Mouse (Mus musculus) cerebellum, adult 18-20 months (tissue): Measurements from ENCODE around the gene Fat2.

ENCODE experiments used
- DNase-seq, 2 experiments: peaks; one replicate each; pipeline ENCODE4 v3.0.0; 2021

Fat2 gene

GRCm38 (mm10) chr11:55329868-55330772 is 6.2 kb downstream of the Fat2 start:
- DNase-seq: no peak

- peak; percentile 77 to 90 for DNase-seq
Observed at GRCm38 (mm10) chr11:55327558-55328409, 8.6 kb downstream of the Fat2 start.

- peak in 1 of 2 experiments; percentile 45 for DNase-seq
Observed at GRCm38 (mm10) chr11:55327111-55327510, 9.3 kb downstream of the Fat2 start.

- peak in 1 of 2 experiments; percentile 43 for DNase-seq
Observed at GRCm38 (mm10) chr11:55326211-55326610, 10.2 kb downstream of the Fat2 start.

GRCm38 (mm10) chr11:55323854-55324253 is 12.5 kb downstream of the Fat2 start:
- peak; percentile 89 for DNase-seq

- no peak for DNase-seq
Observed at GRCm38 (mm10) chr11:55320990-55321389, 15.4 kb downstream of the Fat2 start.

- peak; percentile 52 to 55 for DNase-seq
Observed at GRCm38 (mm10) chr11:55315966-55316365, 20.4 kb downstream of the Fat2 start.

GRCm38 (mm10) chr11:55314704-55315047 is 21.7 kb downstream of the Fat2 start:
- no peak for DNase-seq

- DNase-seq: peak; percentile 38 to 39
Observed at GRCm38 (mm10) chr11:55313768-55314703, 22.3 kb downstream of the Fat2 start.

GRCm38 (mm10) chr11:55302350-55302749 is 34.0 kb downstream of the Fat2 start:
- DNase-seq: no peak

- no peak for DNase-seq
Observed at GRCm38 (mm10) chr11:55293179-55293578, 43.2 kb downstream of the Fat2 start.

GRCm38 (mm10) chr11:55291901-55292300 is 44.5 kb downstream of the Fat2 start:
- no peak for DNase-seq

- no peak for DNase-seq
Observed at GRCm38 (mm10) chr11:55289851-55290391, 46.4 kb downstream of the Fat2 start.

- DNase-seq: peak; percentile 87 to 89
Observed at GRCm38 (mm10) chr11:55274756-55275155, 61.6 kb downstream of the Fat2 start.

- no peak for DNase-seq
Observed at GRCm38 (mm10) chr11:55268580-55268979, 67.8 kb downstream of the Fat2 start.

GRCm38 (mm10) chr11:55265647-55266046 is 70.7 kb downstream of the Fat2 start:
- DNase-seq: no peak

- DNase-seq: no peak
Observed at GRCm38 (mm10) chr11:55264318-55264717, 72.0 kb downstream of the Fat2 start.

GRCm38 (mm10) chr11:55262000-55262399 is 74.4 kb downstream of the Fat2 start:
- peak; percentile 94 to 96 for DNase-seq

- peak; percentile 40 to 50 for DNase-seq
Observed at GRCm38 (mm10) chr11:55261105-55261504, 75.3 kb downstream of the Fat2 start.

GRCm38 (mm10) chr11:55253391-55253790 is 83.0 kb downstream of the Fat2 start:
- DNase-seq: no peak

GRCm38 (mm10) chr11:55250527-55250926 is 85.8 kb downstream of the Fat2 start:
- DNase-seq: no peak

- peak; percentile 80 to 82 for DNase-seq
Observed at GRCm38 (mm10) chr11:55240556-55240955, 95.8 kb downstream of the Fat2 start.
